Mouse (Mus musculus) MEL-GATA-1-ER (cell line): ENCODE measurements around the gene Itga9.

Experiments
- DNase-seq: peaks from one replicate; pipeline ENCODE4 v3.0.0-alpha.2; 2012; ENCODE audit warnings: low read depth; ENCODE audit errors: extremely low read depth

Itga9 gene

GRCm38 (mm10) chr9:118722789-118723325 is 116.4 kb downstream of the Itga9 start:
- DNase-seq = no peak

DNA sequence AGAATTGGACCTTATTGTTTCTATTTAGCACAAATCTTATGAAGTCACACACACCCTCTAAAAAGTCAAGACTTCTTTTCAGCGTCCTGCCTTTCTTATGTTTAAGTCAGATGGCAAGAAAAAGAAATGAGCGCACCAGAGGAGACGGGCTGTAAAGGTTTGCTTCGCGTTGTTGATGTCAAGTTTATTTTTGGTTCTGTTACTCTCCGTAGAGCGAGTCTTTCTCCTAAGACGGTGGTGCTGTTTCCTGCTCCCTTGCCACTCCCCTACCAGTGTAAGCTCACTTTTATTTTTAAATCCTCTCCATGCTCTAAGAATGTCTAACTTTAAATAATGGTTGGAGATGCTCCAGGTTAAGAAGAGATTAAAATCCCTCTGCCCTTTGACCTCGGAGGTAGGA is 118.6 kb downstream of the Itga9 start:
- DNase-seq = no peak

DNA sequence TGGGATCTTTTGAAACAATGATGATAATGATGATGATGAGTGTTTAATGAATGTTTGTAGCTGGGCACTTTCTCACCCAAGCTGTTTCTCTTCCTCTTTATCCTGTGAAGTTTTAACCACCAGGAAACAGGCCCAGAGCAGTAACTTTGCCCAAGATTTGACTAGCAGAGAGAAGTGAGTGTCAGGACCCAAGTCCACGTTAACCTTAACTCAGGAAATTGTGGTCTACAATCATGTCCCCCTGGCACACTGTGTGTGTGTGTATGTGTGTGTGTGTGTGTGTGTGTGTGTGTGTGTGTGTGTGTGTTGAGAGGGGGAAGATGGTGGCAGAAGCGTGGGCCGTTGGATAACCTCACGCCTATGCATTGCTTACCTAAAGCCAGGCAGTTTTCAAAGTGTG is 120.1 kb downstream of the Itga9 start:
- no peak for DNase-seq

GRCm38 (mm10) chr9:118728296-118728695 is 121.8 kb downstream of the Itga9 start:
- no peak for DNase-seq

GRCm38 (mm10) chr9:118728987-118729386 is 122.5 kb downstream of the Itga9 start:
- DNase-seq = no peak

DNA sequence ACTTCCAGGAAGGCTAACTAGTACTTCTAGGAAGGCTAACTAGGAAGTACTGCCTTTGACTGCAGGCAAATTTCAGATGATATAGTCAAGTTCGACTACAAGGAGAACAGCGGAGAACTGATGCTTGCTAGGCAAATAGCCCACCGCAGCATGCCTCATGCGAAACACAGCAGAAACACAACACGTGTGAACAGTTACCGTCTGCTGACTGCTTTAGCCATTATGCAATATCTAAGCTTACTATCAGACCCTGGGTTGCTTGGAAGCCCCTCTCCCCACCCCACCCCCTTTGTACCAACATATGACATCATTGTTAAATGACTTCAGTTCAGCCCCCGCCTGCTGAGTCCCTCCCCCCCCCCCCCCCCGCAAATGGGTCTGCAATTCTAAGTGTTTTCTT is 123.7 kb downstream of the Itga9 start:
- no peak for DNase-seq

GRCm38 (mm10) chr9:118730871-118731390 is 124.4 kb downstream of the Itga9 start:
- no peak for DNase-seq

- no peak for DNase-seq
Measured at GRCm38 (mm10) chr9:118731650-118732049, 125.2 kb downstream of the Itga9 start.

GRCm38 (mm10) chr9:118733601-118734000 is 127.1 kb downstream of the Itga9 start:
- DNase-seq = no peak

DNA sequence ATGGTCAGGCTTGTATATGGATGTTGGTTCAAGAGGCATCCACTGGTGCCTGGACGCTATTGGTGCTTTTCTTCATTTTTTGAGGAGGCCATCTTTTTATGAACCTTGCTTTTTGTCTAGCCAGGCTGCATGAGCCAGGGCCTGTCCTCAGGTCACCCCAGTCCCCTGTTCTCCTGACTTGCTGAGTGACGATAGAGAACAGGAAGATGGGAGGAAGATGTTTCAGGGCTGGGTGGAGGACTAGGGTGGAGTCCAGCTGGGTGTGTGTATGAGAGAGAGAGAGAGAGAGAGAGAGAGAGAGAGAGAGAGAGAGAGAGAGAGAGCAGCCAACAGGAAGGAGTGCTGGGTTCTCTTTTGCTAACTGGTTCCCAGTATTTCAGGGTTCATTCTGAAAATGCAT is 130.6 kb downstream of the Itga9 start:
- no peak for DNase-seq

DNA sequence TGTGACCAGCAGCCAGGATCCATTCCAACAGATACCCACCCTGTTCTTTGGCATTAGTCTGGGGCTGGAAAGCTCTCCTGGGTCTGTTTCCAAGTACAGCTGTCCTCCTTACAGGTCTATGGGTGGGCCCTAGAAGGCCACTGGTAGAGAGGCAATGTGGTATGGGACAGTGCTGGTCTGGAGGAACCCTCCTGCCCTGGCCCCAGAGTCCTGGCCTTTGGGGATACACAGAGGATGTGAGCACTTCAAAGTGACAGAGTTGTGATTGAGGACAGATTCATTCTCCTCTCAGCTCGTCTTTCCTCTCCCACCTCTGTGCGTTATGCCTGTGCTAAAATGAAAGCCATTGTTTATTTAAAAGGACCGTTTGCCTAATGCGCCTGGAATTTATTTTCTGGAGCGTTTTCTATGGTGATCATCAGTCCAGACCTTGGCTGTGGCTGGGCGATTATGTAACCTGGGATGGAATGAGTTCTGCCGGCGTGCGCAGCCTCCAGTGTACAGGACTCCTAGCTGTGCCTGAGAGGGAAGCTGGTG is 131.2 kb downstream of the Itga9 start:
- no peak for DNase-seq

- DNase-seq = no peak
Measured at GRCm38 (mm10) chr9:118738311-118738710, 131.8 kb downstream of the Itga9 start.

DNA sequence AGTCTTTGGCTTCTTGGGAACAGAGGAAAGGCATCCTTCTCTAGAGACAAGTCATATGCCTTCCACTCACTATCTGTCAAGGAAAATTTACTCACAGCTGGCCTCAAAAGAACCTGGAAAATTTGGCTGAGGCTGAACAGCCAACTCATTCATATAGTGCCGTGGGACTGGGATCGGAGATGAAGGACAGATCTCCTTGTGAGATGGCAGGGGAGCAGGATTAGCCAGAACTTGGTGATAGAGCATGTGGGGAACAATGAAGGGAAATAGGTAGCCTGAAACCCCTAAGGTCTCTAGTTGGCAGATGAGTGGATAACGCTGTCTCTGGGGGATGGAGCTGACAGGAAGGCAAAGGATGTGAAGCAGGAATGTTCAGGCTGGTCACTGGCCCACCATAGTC is 132.6 kb downstream of the Itga9 start:
- DNase-seq = no peak

GRCm38 (mm10) chr9:118739659-118740058 is 133.2 kb downstream of the Itga9 start:
- DNase-seq = no peak

GRCm38 (mm10) chr9:118741268-118741667 is 134.8 kb downstream of the Itga9 start:
- DNase-seq = no peak

DNA sequence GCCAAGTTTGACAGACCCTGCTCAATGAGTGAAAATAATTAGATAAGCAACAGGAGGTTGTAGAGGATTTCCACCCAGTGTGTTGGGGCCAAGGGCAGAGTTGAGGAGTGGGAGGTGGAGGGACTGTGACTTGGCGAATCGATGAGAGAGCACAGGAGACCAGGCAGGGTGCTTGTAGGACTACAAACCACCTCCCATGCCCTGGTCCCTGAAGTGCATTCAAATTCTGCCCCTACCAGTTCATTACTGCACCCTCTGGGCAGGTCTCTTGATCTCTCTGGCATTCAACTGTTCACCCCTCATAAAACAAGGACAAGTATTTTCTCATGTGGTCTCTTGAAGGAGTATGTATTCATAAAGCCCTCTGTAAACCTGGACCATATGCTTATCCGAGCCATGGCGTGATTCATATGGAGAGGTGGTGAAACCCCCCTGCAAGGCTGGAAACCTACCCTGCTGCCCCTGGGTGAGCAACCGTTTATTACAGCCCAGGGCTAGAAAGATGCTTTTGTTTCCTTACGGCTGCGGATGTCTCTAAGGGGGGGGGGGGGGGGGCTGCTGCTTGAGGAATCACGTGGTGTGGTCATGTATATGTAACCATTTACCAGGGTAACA is 143.0 kb downstream of the Itga9 start:
- DNase-seq = no peak

DNA sequence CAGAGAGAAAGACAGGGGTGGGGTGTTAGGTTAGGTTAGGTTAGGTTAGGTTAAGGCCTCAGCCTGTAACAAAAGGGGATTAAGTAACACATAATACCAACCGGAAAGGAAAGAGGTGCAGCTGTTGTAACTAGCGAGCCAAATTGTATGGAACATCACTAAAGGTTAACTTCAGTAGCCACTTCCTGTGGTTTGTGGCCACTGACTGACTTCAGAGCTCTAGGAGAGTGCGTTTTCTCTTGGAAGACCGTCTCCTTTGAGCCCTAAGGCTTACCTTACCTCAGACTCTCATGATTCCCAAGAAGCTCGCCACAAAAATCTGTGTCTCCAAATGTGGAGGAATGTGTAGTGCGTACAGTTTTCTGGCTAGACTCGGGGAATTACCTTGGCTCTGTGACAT is 144.3 kb downstream of the Itga9 start:
- DNase-seq = no peak

GRCm38 (mm10) chr9:118752376-118752775 is 145.9 kb downstream of the Itga9 start:
- no peak for DNase-seq

DNA sequence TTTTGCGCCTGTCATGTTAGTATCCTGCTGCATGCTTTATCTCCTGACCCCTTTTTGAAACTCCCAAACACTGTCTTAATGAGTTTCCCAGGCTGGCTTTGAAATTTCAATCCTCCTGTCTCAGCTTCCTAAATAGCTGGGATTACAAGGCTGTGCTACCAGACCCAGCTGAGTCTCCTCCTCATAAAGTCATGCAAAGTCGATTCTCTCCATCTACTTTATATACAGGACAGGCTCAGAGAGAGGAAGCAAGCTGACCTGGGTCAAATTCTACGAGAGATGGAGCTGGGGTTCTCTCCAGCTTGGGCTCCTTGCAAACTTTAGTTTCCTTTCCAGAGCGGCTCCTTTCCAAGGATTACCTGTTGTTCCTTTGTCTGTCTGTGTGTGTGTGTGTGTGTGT is 153.0 kb downstream of the Itga9 start:
- no peak for DNase-seq

GRCm38 (mm10) chr9:118761953-118762590 is 155.6 kb downstream of the Itga9 start:
- no peak for DNase-seq

DNA sequence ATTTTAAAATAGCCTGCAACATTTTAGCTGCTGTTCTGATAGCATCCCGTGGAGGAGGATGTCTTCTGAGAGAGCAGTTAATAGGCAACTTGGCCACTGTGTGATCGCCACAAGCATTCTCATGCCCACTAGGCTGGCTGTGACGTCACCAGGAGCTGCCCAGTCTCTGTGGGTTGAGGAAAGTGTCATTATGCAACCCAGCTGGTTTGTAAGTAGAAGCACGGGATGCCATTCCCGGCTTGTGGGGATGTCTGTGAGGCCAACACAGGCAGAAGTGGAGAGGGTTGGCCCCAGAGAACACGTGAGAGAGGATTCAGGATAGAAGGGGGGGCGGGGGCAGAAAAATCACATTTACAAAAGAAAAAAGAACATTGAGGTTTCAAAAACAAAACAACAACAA is 156.3 kb downstream of the Itga9 start:
- no peak for DNase-seq

- no peak for DNase-seq
Measured at GRCm38 (mm10) chr9:118763203-118763602, 156.7 kb downstream of the Itga9 start.

DNA sequence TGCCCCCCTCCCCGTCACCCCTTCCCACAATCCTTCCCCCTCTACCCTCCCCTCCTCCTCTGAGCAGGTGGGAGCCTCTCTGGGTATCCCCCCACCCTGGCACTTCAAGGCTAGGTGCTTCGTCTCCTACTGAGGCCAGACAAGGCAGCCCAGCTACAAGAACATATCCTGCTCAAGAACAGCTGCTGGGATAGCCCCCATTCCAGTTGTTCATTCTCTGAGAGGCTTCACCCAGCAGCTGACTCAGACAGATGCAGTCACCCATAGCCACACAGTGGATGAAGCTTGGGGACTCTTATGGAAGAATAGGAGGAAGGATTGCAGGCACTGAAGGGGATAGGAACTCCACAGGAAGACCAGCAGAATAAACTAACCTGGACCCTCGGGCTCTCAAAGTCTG is 157.2 kb downstream of the Itga9 start:
- DNase-seq = no peak
